Mouse (Mus musculus): ENCODE data around the gene Ssbp4.

DNA sequence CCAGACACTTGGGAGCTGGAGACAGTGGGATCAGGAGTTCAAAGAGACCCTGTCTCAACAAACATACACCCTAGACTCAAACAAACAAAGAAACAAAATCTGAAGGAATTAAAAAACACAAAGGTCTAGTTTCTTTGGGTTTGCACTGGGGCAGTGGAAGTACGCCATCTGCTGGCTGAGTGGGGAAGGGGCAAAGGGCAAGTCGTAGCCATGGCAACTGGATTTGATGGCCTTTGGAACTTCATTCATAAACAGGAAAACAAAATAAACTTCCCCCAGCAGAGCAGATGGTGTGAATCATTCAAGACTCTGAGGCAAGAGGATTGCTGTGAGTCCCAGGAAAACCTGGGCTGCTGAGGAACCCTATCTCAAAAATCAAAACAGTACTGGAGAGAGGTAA, 44.6 kb upstream of the Ssbp4 start:
- TF ChIP-seq CTCF (IDR thresholded peaks at IDR 0.05; ENCODE audit: low read depth) (peak; percentile 76), EP300 (IDR thresholded peaks at IDR 0.05; ENCODE audit: low read depth) (no peak)
